25 mouse cellular contexts compared by ENCODE assay signal in the genomic region with DNA sequence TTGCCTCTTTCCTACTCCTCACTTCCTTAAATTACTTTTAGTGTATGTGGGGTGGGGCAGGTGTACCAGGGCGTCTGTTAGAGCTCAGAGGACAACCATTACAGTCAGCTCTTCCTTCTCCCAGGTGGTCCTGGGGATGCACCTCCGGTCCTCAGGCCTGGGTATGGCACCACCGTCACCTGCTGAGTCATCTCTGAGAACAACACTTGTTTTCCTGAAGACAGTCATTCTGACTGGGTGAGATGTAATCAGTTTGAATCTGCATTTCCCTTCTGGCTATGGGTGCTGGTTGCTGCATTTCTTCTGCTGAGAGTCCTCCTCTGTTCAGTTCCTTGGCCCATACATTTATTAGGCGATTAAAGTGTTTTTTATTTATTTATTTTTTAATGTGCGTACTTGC.
DNase-seq lines count a peak whose midpoint lies in the region; ATAC-seq and TF ChIP-seq lines count a peak whose summit lies in the region.
"Had no signal": no experiment of that assay in that cellular context is flagged by ENCODE, and none has a peak within 500 bp of the region (broad histone marks: within the 10 kb centered on the region; RNA-seq: fewer than 3 reads in every experiment).

No protein-coding gene starts in this region.

- H3K27me3 ChIP-seq in ES-Bruce4 (ENCODE audit: control insufficient read depth, insufficient read depth, low read length, poor library complexity, severe bottlenecking): no peaks in the 10 kb centered on the region
- H3K27me3 ChIP-seq: CH12.LX; embryonic facial prominence, embryonic 12.5 days; forebrain, embryonic 13.5 days; forebrain, embryonic 15.5 days; Patski had no signal

- no peaks in the 10 kb centered on the region for H3K36me3 ChIP-seq in ES-Bruce4 (ENCODE audit: control insufficient read depth, insufficient read depth, low read length, poor library complexity, severe bottlenecking)
- no peaks in the 10 kb centered on the region for H3K36me3 ChIP-seq in ES-E14 (ENCODE audit: control insufficient read depth, insufficient read depth, low read length, poor library complexity, severe bottlenecking)
- H3K36me3 ChIP-seq: embryonic facial prominence, embryonic 10.5 days; embryonic facial prominence, embryonic 12.5 days; forebrain, embryonic 10.5 days; forebrain, embryonic 15.5 days had no signal

- H3K9ac ChIP-seq in ES-Bruce4 (ENCODE audit: low read depth, poor library complexity, severe bottlenecking): no peak overlapping the region; the same call in 1 of the 2 replicates
- no peak overlapping the region for H3K9ac ChIP-seq in ES-E14 (ENCODE audit: insufficient read depth, low read depth, low read length, poor library complexity, severe bottlenecking)
- H3K9ac ChIP-seq: embryonic facial prominence, embryonic 12.5 days; forebrain, embryonic 13.5 days; forebrain, embryonic 15.5 days; forebrain, postnatal 0 days had no signal

- DNase-seq in A20 (ENCODE audit: low read depth, low spot score) (peak; percentile 41), ES-E14 (ENCODE audit: low read depth, low spot score) (peak; percentile 50), ZHBTc4 (ENCODE audit: low read depth, low spot score) (peak; percentile 85)
- no peak for DNase-seq in cerebellum, postnatal 14 days
- DNase-seq in thymus, adult 18-20 months: no peak
- DNase-seq: adrenal gland, adult 8-10 months; adrenal gland, postnatal 25 days; B cell, adult 2 months; cerebellum, adult 11 months; cerebellum, adult 18-20 months; cerebellum, adult 8-10 months; cerebellum, adult 9-11 months; cerebellum, postnatal 25 days; forebrain, postnatal 0 days had no signal

- peak; percentile 100 for TF ChIP-seq EP300 in ES-Bruce4 (IDR thresholded peaks at IDR 0.05; ENCODE audit: insufficient read depth, low read depth, low read length)

- no peak for TF ChIP-seq POLR2A in ES-Bruce4 (IDR thresholded peaks at IDR 0.05; ENCODE audit: insufficient read depth, low read length)

- ATAC-seq in erythroid progenitor cell, adult 5-6 weeks (replicated peaks; ENCODE audit: low FRiP score, poor library complexity, severe bottlenecking): no peak
- ATAC-seq: activated CD4-positive, CD25-positive, alpha-beta regulatory T cell, adult 4 months; CD4-positive, CD25-positive, alpha-beta regulatory T cell, adult 4 months; forebrain, embryonic 13.5 days; forebrain, embryonic 15.5 days; forebrain, postnatal 0 days; Patski had no signal

- in situ Hi-C loops in ES-E14 (cut with MboI; ENCODE audit: low sequenced_read_pairs in 2 of 2, unreplicated experiment in 2 of 2): no loop called here

- H3K9me3 ChIP-seq in ES-Bruce4 (replicated peaks; ENCODE audit: control insufficient read depth, insufficient read depth, low read length, poor library complexity, severe bottlenecking): no peaks in the 10 kb centered on the region
- H3K9me3 ChIP-seq in ES-E14 (ENCODE audit: control insufficient read depth, insufficient read depth, low read depth, low read length): no peaks in the 10 kb centered on the region
- H3K9me3 ChIP-seq: embryonic facial prominence, embryonic 10.5 days; embryonic facial prominence, embryonic 12.5 days; forebrain, embryonic 10.5 days; forebrain, embryonic 13.5 days; forebrain, embryonic 15.5 days had no signal

- no peak overlapping the region for H3K4me3 ChIP-seq in ES-Bruce4 (ENCODE audit: low read depth, low read length)
- no peak overlapping the region for H3K4me3 ChIP-seq in ES-E14 (ENCODE audit: insufficient read depth in 1 of 2, low read depth in 1 of 2, low read length in 2 of 2, poor library complexity in 1 of 2, severe bottlenecking in 1 of 2)
- H3K4me3 ChIP-seq: embryonic facial prominence, embryonic 10.5 days; embryonic facial prominence, embryonic 12.5 days; forebrain, embryonic 10.5 days; forebrain, embryonic 13.5 days; forebrain, embryonic 15.5 days had no signal

- H3K27ac ChIP-seq in ES-Bruce4 (ENCODE audit: insufficient read depth, low read length) (peak overlapping the region; percentile 94), ES-E14 (ENCODE audit: insufficient read depth, low read depth, low read length, poor library complexity, severe bottlenecking) (peak overlapping the region; percentile 67)
- H3K27ac ChIP-seq: embryonic facial prominence, embryonic 10.5 days; embryonic facial prominence, embryonic 12.5 days; forebrain, embryonic 10.5 days; forebrain, embryonic 13.5 days; forebrain, embryonic 15.5 days had no signal

- no peak for TF ChIP-seq CTCF in ES-Bruce4 (IDR thresholded peaks at IDR 0.05; ENCODE audit: low read depth, low read length)

- H3K4me1 ChIP-seq in ES-Bruce4 (ENCODE audit: control insufficient read depth, insufficient read depth, low read length) (peaks cover 10% of the 10 kb centered on the region), ES-E14 (ENCODE audit: control insufficient read depth in 2 of 2, insufficient read depth in 2 of 2, low read length in 2 of 2, poor library complexity in 1 of 2) (peaks cover 11 to 18% of the 10 kb centered on the region in 2 experiments; a peak in 3 of 4 replicates)
- H3K4me1 ChIP-seq: embryonic facial prominence, embryonic 10.5 days; embryonic facial prominence, embryonic 12.5 days; forebrain, embryonic 13.5 days; forebrain, embryonic 15.5 days had no signal

TF ChIP-seq in ES-E14, 5 proteins besides CTCF, POLR2A, EP300 and RAD21:
- no peak for TF ChIP-seq HCFC1 (IDR thresholded peaks at IDR 0.05; ENCODE audit: borderline replicate concordance, insufficient read depth, low read length)
- peak; percentile 84; the same call in 1 of the 2 replicates for TF ChIP-seq MAFK (IDR thresholded peaks at IDR 0.05; ENCODE audit: insufficient read depth, low read depth, low read length)

Comparison
In these comparisons a context has a peak if more than half of its experiments do, and no peak if none do; other contexts are left out.
1. DNase-seq: peak in A20 (single experiment), ES-E14 (single experiment) and ZHBTc4 (single experiment); none in cerebellum, postnatal 14 days (0 of 2) and thymus, adult 18-20 months (0 of 2).